Mouse (Mus musculus) limb, embryonic 11.5 days (tissue): ENCODE results near the gene Ankrd34a. TPM values are rescaled to one million over a fixed set of nuclear protein-coding genes. Genes with fewer than 3 reads are reported as not detected.

Experiments used
- ATAC-seq: fragments of 200-750 bp; cut with Nextera tagmentation; 2 replicates; pipeline ENCODE4 v1.8.0; 2017; ENCODE audit warnings: low read depth; ENCODE audit not compliant: insufficient number of reproducible peaks, low FRiP score, low TSS enrichment
- DNase-seq: peaks from one replicate; pipeline ENCODE4 v3.0.0-alpha.2; 2015; ENCODE audit warnings: low spot score
- H3K27ac ChIP-seq: fragments of 300-500 bp; sonication (generic); replicated peaks from 2 replicates; pipeline ENCODE4 v1.5.1; 2014; ENCODE audit warnings: low read depth, mild to moderate bottlenecking, low read length
- H3K27me3 ChIP-seq: fragments of 300-500 bp; sonication (generic); 2 replicates; pipeline ENCODE4 v1.6.1; 2014; ENCODE audit warnings: mild to moderate bottlenecking, low read length, mixed read lengths; ENCODE audit not compliant: control insufficient read depth, insufficient read depth
- H3K36me3 ChIP-seq: fragments of 300-500 bp; sonication (generic); 2 replicates; pipeline ENCODE4 v1.6.1; 2014; ENCODE audit warnings: mild to moderate bottlenecking, low read length, moderate library complexity, mixed read lengths; ENCODE audit not compliant: control insufficient read depth, insufficient read depth
- H3K4me1 ChIP-seq: fragments of 300-500 bp; sonication (generic); 2 replicates; pipeline ENCODE4 v1.6.1; 2014; ENCODE audit warnings: low read length, mixed read lengths; ENCODE audit not compliant: control insufficient read depth, insufficient read depth
- H3K4me2 ChIP-seq: fragments of 300-500 bp; sonication (generic); 2 replicates; pipeline ENCODE4 v1.6.1; 2014; ENCODE audit warnings: low read depth, mild to moderate bottlenecking, moderate library complexity; ENCODE audit not compliant: severe bottlenecking
- H3K4me3 ChIP-seq: fragments of 300-500 bp; sonication (generic); 2 replicates; pipeline ENCODE4 v1.5.1; 2014; ENCODE audit warnings: low read depth, low read length
- H3K9ac ChIP-seq: fragments of 300-500 bp; sonication (generic); 2 replicates; pipeline ENCODE4 v1.6.1; 2014; ENCODE audit warnings: mild to moderate bottlenecking, low read length
- H3K9me3 ChIP-seq: fragments of 300-500 bp; sonication (generic); 2 replicates; pipeline ENCODE4 v1.6.1; 2016; ENCODE audit warnings: low read length; ENCODE audit not compliant: control insufficient read depth
- WGBS: fragments of 180-500 bp; shearing (Covaris S2); extraction: QIAGEN DNeasy Blood & Tissue Kit; methylation state at CpG from one replicate; pipeline ENCODE4 v1.1.7; 2014; 5-methylcytosine and 5-hydroxymethylcytosine counted together
- polyA plus RNA-seq: library from polyadenylated mRNA; unstranded; fragments of >200 nt; fragmentation: Nextera tagmentation; extraction: Ambion mirVana; gene quantifications from 2 replicates; pipeline ENCODE4 v1.2.1, GENCODE M21; 2014

Ankrd34a gene
- 1.5 and 1.7 TPM in 2 replicates for polyA plus RNA-seq

GRCm38 (mm10) chr3:96596228-96596707 is at the start of gene Ankrd34a:
Gene Ankrd34a (plus strand): TSS chr3:96596636.
- Histone ChIP-seq H3K36me3 (no peaks in the 10 kb centered on the region), H3K4me1 (peaks cover 18% of the 10 kb centered on the region; the same call in 1 of the 2 replicates), H3K4me2 (peak within 1 kb of the TSS; percentile 99), H3K27ac (no peak within 1 kb of the TSS), H3K9ac (peak within 1 kb of the TSS; percentile 61), H3K9me3 (no peaks in the 10 kb centered on the region), H3K4me3 (peak within 1 kb of the TSS; percentile 49), H3K27me3 (peaks cover 10% of the 10 kb centered on the region)
- DNase-seq (peak; percentile 48), ATAC-seq (no peak)
- under 1% methylated on average over 20 of the region's 23 CpGs for WGBS

DNA sequence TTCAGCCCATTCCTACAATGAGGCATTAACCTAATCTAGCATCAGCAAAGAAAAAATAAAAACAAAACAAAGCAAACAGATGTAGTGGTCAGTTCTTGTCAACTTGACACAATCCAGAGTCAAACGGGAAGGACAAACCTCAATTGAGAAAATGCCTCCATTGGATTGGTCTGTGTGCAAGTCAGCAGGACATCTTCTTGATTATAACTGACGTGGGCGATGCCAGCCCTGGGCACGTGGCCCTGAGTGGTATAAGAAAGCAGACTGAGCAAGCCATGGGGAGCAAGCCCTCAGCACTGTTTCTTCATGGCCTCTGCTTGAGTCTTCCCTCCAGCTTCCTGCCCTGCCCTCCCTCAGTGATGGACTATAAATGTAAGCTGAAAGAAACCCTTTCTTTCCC is 49.6 kb upstream of the Ankrd34a start:
- Histone ChIP-seq H3K4me3 (no peak overlapping the region), H3K27me3 (no peaks in the 10 kb centered on the region), H3K36me3 (no peaks in the 10 kb centered on the region), H3K27ac (no peak overlapping the region), H3K9me3 (no peaks in the 10 kb centered on the region), H3K4me2 (no peak overlapping the region), H3K4me1 (no peaks in the 10 kb centered on the region), H3K9ac (no peak overlapping the region)
- WGBS = 53% methylated on average over 4 of the region's 4 CpGs
- ATAC-seq (no peak), DNase-seq (no peak)

DNA sequence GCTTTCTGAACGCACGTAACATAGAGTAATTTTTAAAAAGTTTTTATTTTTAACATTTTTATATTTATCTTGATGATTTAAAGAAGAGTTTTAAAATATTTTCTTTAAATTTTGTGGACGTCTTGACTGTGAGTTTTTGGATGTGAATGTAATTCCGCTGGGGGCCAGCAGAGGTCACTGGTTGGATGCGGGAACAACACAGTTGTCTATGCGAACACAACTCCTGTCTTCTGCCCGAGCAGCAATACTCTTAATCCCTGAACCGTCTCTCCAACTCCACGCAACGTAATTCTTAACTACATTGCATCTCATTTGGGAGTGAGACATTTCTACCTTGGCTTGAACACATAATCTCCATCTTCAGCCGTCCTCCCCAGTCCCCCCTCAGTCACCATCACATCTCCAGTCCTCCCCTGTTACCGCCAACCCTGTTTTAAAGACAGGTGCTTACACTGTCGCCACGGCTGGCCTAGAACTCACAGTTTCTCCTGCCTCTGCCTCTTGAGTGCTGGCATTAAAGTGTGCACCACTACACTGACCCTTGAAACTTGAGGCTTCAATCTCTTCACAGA is 49.0 kb upstream of the Ankrd34a start:
- no peak overlapping the region for H3K4me2 ChIP-seq
- WGBS = 12% methylated on average over 14 of the region's 14 CpGs

GRCm38 (mm10) chr3:96548824-96549223 is 47.6 kb upstream of the Ankrd34a start:
- no peak for ATAC-seq
- no peak overlapping the region for H3K9ac ChIP-seq
- WGBS = 86% methylated on average over 7 of the region's 7 CpGs
- H3K27me3 ChIP-seq = no peaks in the 10 kb centered on the region
- H3K27ac ChIP-seq = no peak overlapping the region
- H3K4me1 ChIP-seq = no peaks in the 10 kb centered on the region
- DNase-seq = no peak
- H3K4me3 ChIP-seq = no peak overlapping the region
- H3K9me3 ChIP-seq = no peaks in the 10 kb centered on the region
- H3K4me2 ChIP-seq = no peak overlapping the region
- no peaks in the 10 kb centered on the region for H3K36me3 ChIP-seq

More for the DNA sequence above, 49.0 kb upstream of the Ankrd34a start:
- DNase-seq (peak; percentile 86), ATAC-seq (no peak)
- Histone ChIP-seq H3K27me3 (no peaks in the 10 kb centered on the region), H3K4me3 (no peak overlapping the region), H3K27ac (no peak overlapping the region), H3K4me1 (no peaks in the 10 kb centered on the region), H3K36me3 (no peaks in the 10 kb centered on the region), H3K9me3 (no peaks in the 10 kb centered on the region), H3K9ac (no peak overlapping the region)

- H3K9ac ChIP-seq = no peak overlapping the region
- H3K4me2 ChIP-seq = no peak overlapping the region
- no peak overlapping the region for H3K27ac ChIP-seq
- WGBS = 87% methylated on average over 5 of the region's 5 CpGs
- H3K9me3 ChIP-seq = no peaks in the 10 kb centered on the region
- H3K4me1 ChIP-seq = no peaks in the 10 kb centered on the region
- H3K4me3 ChIP-seq = no peak overlapping the region
- DNase-seq (no peak), ATAC-seq (no peak)
- H3K27me3 ChIP-seq = no peaks in the 10 kb centered on the region
- H3K36me3 ChIP-seq = no peaks in the 10 kb centered on the region
These were observed 47.1 kb upstream of the Ankrd34a start for GRCm38 (mm10) chr3:96549346-96549745.

GRCm38 (mm10) chr3:96551203-96551602 is 45.2 kb upstream of the Ankrd34a start:
- no peaks in the 10 kb centered on the region for H3K9me3 ChIP-seq
- no peaks in the 10 kb centered on the region for H3K4me1 ChIP-seq
- no peak overlapping the region for H3K4me3 ChIP-seq
- ATAC-seq (no peak), DNase-seq (peak; percentile 61)
- H3K36me3 ChIP-seq = no peaks in the 10 kb centered on the region
- no peaks in the 10 kb centered on the region for H3K27me3 ChIP-seq
- 26% methylated on average over 8 of the region's 8 CpGs for WGBS
- H3K9ac ChIP-seq = no peak overlapping the region
- no peak overlapping the region for H3K27ac ChIP-seq
- H3K4me2 ChIP-seq = no peak overlapping the region

DNA sequence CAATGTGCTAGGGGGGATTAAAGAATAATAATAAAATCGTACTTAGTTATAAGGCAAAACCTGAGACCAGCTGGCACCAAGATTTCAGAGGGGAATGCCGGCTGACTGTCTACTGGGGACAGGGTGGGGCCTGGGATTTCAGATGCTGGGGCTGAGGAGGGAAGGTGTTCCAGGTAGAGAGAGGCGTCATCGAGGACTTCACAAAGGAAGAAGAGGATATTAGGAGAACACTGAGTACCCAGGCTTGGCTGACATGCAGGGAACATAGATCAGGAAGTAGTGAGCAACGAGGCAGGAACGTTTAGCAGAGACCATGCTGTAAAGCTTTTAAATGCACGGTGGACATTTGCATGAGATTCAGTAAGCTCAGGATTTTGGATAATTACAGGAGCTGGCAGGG is 44.5 kb upstream of the Ankrd34a start:
- no peaks in the 10 kb centered on the region for H3K27me3 ChIP-seq
- H3K27ac ChIP-seq = no peak overlapping the region
- H3K4me2 ChIP-seq = no peak overlapping the region
- H3K9me3 ChIP-seq = no peaks in the 10 kb centered on the region
- ATAC-seq (no peak), DNase-seq (no peak)
- no peaks in the 10 kb centered on the region for H3K36me3 ChIP-seq
- no peak overlapping the region for H3K9ac ChIP-seq
- H3K4me3 ChIP-seq = no peak overlapping the region
- 80% methylated on average over 7 of the region's 7 CpGs for WGBS
- 0 out of 2 replicates have a peak, but pooled peaks cover 3% of the 10 kb centered on the region for H3K4me1 ChIP-seq

GRCm38 (mm10) chr3:96553601-96554000 is 42.8 kb upstream of the Ankrd34a start:
- WGBS = 80% methylated on average over 6 of the region's 6 CpGs

DNA sequence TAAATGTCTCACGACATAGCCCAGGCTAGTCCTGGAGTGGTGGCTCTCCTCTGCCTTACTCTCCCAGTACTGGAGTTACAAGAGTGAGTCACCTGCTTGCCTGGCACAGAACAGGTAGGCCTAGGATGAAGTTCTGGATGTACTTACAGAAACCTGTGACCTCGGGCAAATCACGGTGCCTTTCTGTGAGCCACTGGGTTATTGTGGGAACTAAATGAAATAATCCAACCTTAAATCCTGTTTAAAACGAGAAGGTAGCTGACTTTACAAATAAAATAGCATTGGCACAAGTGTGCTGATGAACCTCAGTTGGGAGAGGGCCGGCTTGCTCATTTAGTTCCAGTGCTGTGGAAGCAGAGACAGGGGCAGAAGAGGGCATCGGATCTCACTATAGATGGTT is 42.2 kb upstream of the Ankrd34a start:
- H3K36me3 ChIP-seq = no peaks in the 10 kb centered on the region
- H3K4me2 ChIP-seq = no peak overlapping the region
- H3K4me1 ChIP-seq = peaks cover 7% of the 10 kb centered on the region; the same call in 1 of the 2 replicates
- ATAC-seq (no peak), DNase-seq (no peak)
- no peak overlapping the region for H3K27ac ChIP-seq
- no peak overlapping the region for H3K9ac ChIP-seq
- H3K4me3 ChIP-seq = no peak overlapping the region
- H3K27me3 ChIP-seq = no peaks in the 10 kb centered on the region
- WGBS = 82% methylated on average over 6 of the region's 6 CpGs
- H3K9me3 ChIP-seq = no peaks in the 10 kb centered on the region

More at GRCm38 (mm10) chr3:96553601-96554000, 42.8 kb upstream of the Ankrd34a start:
- H3K27me3 ChIP-seq = no peaks in the 10 kb centered on the region
- ATAC-seq (no peak), DNase-seq (no peak)
- H3K9ac ChIP-seq = no peak overlapping the region
- H3K36me3 ChIP-seq = no peaks in the 10 kb centered on the region
- no peaks in the 10 kb centered on the region for H3K9me3 ChIP-seq
- H3K4me2 ChIP-seq = no peak overlapping the region
- H3K27ac ChIP-seq = no peak overlapping the region
- H3K4me3 ChIP-seq = no peak overlapping the region
- 0 out of 2 replicates have a peak, but pooled peaks cover 7% of the 10 kb centered on the region for H3K4me1 ChIP-seq
